In the genomic region with DNA sequence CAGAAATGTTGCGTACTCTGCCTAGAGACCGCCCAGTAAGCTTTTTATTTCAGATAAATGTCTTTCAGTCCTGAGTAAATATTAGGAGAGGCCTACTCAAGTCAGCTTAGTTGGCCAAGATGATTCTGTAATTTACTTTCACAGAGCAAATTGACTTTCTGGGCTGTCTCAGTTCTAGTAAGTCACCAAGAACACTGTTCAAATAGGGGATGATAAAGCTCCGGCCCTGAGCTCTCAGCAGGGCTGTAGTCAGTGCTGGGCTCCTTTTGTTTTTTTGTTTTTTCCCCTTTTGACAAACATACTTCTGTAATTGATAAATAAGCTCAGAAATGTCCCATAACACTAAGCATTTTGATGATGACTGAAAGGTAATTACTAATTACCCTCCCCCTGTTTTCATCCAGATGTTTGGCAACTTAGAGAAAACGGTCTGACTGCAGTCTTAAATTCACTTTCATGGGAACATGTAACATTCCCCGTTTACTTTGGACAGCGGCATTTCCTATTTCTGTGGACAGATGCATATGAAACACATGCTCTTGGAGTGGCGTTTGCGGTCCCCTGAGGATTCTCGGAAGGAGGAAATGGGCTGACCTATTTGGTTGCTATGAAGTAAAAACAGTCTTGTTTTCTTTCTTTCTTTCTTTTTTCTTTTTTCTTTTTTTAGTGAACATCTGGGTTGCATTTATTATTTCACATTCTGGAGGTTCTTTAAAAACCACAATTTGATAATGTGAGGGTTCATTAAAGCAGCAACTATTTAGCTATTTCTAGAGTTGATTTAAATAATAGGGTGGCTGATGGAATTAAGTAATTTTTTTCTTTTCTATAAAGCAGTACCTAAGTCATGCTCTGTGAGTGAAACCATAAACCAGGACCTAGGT, we compare ENCODE assay signal across 8 mouse cellular contexts. TPM values are rescaled to one million over a fixed set of nuclear protein-coding genes. Genes with fewer than 3 reads are reported as not detected.
A peak's percentile ranks its signal among the peaks of the same experiment; 100 is the strongest.
DNase-seq lines count a peak whose midpoint lies in the region; ATAC-seq lines count a peak whose summit lies in the region.

No protein-coding gene starts in this region.

- H3K27ac ChIP-seq in intestine, embryonic 15.5 days: peak overlapping the region; percentile 51; the same call in 1 of the 2 replicates

- WGBS in intestine, embryonic 15.5 days: 21% methylated on average over 9 of the region's 9 CpGs

- peak; percentile 56 for DNase-seq in embryo, embryonic 10 days (ENCODE audit: low spot score)
- no peak for DNase-seq in embryo, embryonic 9.5 days (ENCODE audit: extremely low spot score)
- peak; percentile 64 for DNase-seq in lung, postnatal 10 days
- DNase-seq in layer of hippocampus, adult 9-11 months: no peak
- DNase-seq in spleen, adult 12 weeks (ENCODE audit: low spot score): no peak
- DNase-seq in ovary, adult 18-20 months (ENCODE audit: low spot score): no peak

- peaks cover 6% of the 10 kb centered on the region for H3K9me3 ChIP-seq in erythroblast, embryonic 14.5 days (ENCODE audit: control insufficient read depth, low read length)
- no peaks in the 10 kb centered on the region for H3K9me3 ChIP-seq in intestine, embryonic 15.5 days

- no peaks in the 10 kb centered on the region for H3K27me3 ChIP-seq in erythroblast, embryonic 14.5 days (ENCODE audit: control insufficient read depth)
- no peaks in the 10 kb centered on the region for H3K27me3 ChIP-seq in intestine, embryonic 15.5 days (replicated peaks)

- H3K4me3 ChIP-seq in erythroblast, embryonic 14.5 days (replicated peaks): peak overlapping the region; percentile 50
- H3K4me3 ChIP-seq in intestine, embryonic 15.5 days (replicated peaks): no peak overlapping the region

- peaks cover 95% of the 10 kb centered on the region for H3K4me1 ChIP-seq in erythroblast, embryonic 14.5 days (ENCODE audit: control insufficient read depth)
- peaks cover 40% of the 10 kb centered on the region for H3K4me1 ChIP-seq in intestine, embryonic 15.5 days (replicated peaks)

- peak overlapping the region; percentile 24 for H3K4me2 ChIP-seq in intestine, embryonic 15.5 days (replicated peaks)

- H3K36me3 ChIP-seq in erythroblast, embryonic 14.5 days (ENCODE audit: control insufficient read depth): peaks cover 62% of the 10 kb centered on the region
- H3K36me3 ChIP-seq in intestine, embryonic 15.5 days: no peaks in the 10 kb centered on the region

- no peak overlapping the region for H3K9ac ChIP-seq in intestine, embryonic 15.5 days

- ATAC-seq in intestine, embryonic 15.5 days: peak; percentile 56

RNA-seq across cellular contexts. Expression of gene Cyth3, which starts 10.7 kb away (rescaled TPM):
- 2.5 and 3.2 TPM in 2 replicates for polyA plus RNA-seq in erythroblast, embryonic 14.5 days (2012)
- polyA plus RNA-seq in intestine, embryonic 15.5 days (2015; fragmentation: Nextera tagmentation; extraction: Ambion mirVana): 43.7 and 44.3 TPM in 2 replicates

Comparison
In these comparisons a context has a peak if more than half of its experiments do, and no peak if none do; other contexts are left out.
1. DNase-seq: peak in embryo, embryonic 10 days (single experiment) and lung, postnatal 10 days (single experiment); none in embryo, embryonic 9.5 days (single experiment), layer of hippocampus, adult 9-11 months (single experiment), spleen, adult 12 weeks (single experiment) and ovary, adult 18-20 months (single experiment).
2. RNA of gene Cyth3, which starts 10.7 kb away (polyA plus RNA-seq): 43.7 to 44.3 TPM in intestine, embryonic 15.5 days; 2.5 to 3.2 TPM in erythroblast, embryonic 14.5 days; every median in the first group is over 10 times any median in the second.